Mouse (Mus musculus) liver, embryonic 15.5 days (tissue): Measurements from ENCODE around the gene Atg7. TPM values are rescaled to one million over a fixed set of nuclear protein-coding genes. Genes with fewer than 3 reads are reported as not detected.

Experiments
- ATAC-seq: fragments of 200-750 bp; cut with Nextera tagmentation; 2 replicates; pipeline ENCODE4 v1.8.0; 2017; ENCODE audit warnings: moderate number of reproducible peaks, mild to moderate bottlenecking, moderate library complexity; ENCODE audit not compliant: insufficient read depth
- H3K27ac ChIP-seq: fragments of 300-500 bp; sonication (generic); replicated peaks from 2 replicates; pipeline ENCODE4 v1.5.1; 2015; ENCODE audit warnings: mild to moderate bottlenecking, inconsistent platforms
- H3K27me3 ChIP-seq: fragments of 300-500 bp; sonication (generic); 2 replicates; pipeline ENCODE4 v1.6.1; 2015; ENCODE audit warnings: mild to moderate bottlenecking, inconsistent platforms
- H3K36me3 ChIP-seq: fragments of 300-500 bp; sonication (generic); replicated peaks from 2 replicates; pipeline ENCODE4 v1.6.1; 2015; ENCODE audit warnings: moderate library complexity, mild to moderate bottlenecking, inconsistent platforms
- H3K4me1 ChIP-seq: fragments of 300-500 bp; sonication (generic); replicated peaks from 2 replicates; pipeline ENCODE4 v1.6.1; 2015; ENCODE audit warnings: inconsistent platforms
- H3K4me2 ChIP-seq: fragments of 300-500 bp; sonication (generic); 2 replicates; pipeline ENCODE4 v1.6.1; 2015; ENCODE audit warnings: moderate library complexity, mild to moderate bottlenecking, inconsistent platforms
- H3K4me3 ChIP-seq: fragments of 300-500 bp; sonication (generic); replicated peaks from 2 replicates; pipeline ENCODE4 v1.5.1; 2015; ENCODE audit warnings: mild to moderate bottlenecking, inconsistent platforms
- H3K9ac ChIP-seq: fragments of 300-500 bp; sonication (generic); 2 replicates; pipeline ENCODE4 v1.6.1; 2015; ENCODE audit warnings: moderate library complexity, mild to moderate bottlenecking, inconsistent platforms
- H3K9me3 ChIP-seq: fragments of 300-500 bp; sonication (generic); replicated peaks from 2 replicates; pipeline ENCODE4 v1.6.1; 2016; ENCODE audit warnings: inconsistent platforms
- WGBS: fragments of 180-500 bp; shearing (Covaris S2); methylation state at CpG from one replicate; pipeline ENCODE4 v1.1.7; 2015; ENCODE audit warnings: mixed read lengths; ENCODE audit not compliant: insufficient replicate concordance; 5-methylcytosine and 5-hydroxymethylcytosine counted together
- polyA plus RNA-seq: library from polyadenylated mRNA; unstranded; fragments of >200 nt; fragmentation: Nextera tagmentation; extraction: Ambion mirVana; gene quantifications from 2 replicates; pipeline ENCODE4 v1.2.1, GENCODE M21; 2015

Gene Atg7
- polyA plus RNA-seq, 1 experiment from 2014 or later: 12.5 TPM

GRCm38 (mm10) chr6:114869501-114870076, 226.7 kb downstream of the Atg7 start:
- Histone ChIP-seq H3K4me3 (no peak overlapping the region), H3K27me3 (no peaks in the 10 kb centered on the region), H3K27ac (no peak overlapping the region), H3K4me2 (no peak overlapping the region), H3K36me3 (peaks cover 10% of the 10 kb centered on the region; the same call in 1 of the 2 replicates), H3K4me1 (peaks cover 31% of the 10 kb centered on the region), H3K9me3 (no peaks in the 10 kb centered on the region), H3K9ac (no peak overlapping the region)
- no peak for ATAC-seq
- WGBS: 73% methylated on average over 6 of the region's 6 CpGs

- ATAC-seq: no peak
- peaks cover 10% of the 10 kb centered on the region; the same call in 1 of the 2 replicates for H3K36me3 ChIP-seq
- H3K27ac ChIP-seq: no peak overlapping the region
- H3K9ac ChIP-seq: no peak overlapping the region
- no peak overlapping the region for H3K4me3 ChIP-seq
- H3K4me2 ChIP-seq: no peak overlapping the region
- 77% methylated on average over 14 of the region's 14 CpGs for WGBS
- H3K4me1 ChIP-seq: peaks cover 46% of the 10 kb centered on the region
- no peaks in the 10 kb centered on the region for H3K27me3 ChIP-seq
- no peaks in the 10 kb centered on the region for H3K9me3 ChIP-seq
Measured at GRCm38 (mm10) chr6:114871010-114871660, 228.2 kb downstream of the Atg7 start.

GRCm38 (mm10) chr6:114873808-114874137, 230.9 kb downstream of the Atg7 start:
- H3K27ac ChIP-seq: peak overlapping the region; percentile 87
- H3K36me3 ChIP-seq: peaks cover 10% of the 10 kb centered on the region; the same call in 1 of the 2 replicates
- WGBS: 53% methylated on average over 3 of the region's 3 CpGs
- H3K4me3 ChIP-seq: peak overlapping the region; percentile 63
- no peaks in the 10 kb centered on the region for H3K9me3 ChIP-seq
- peak overlapping the region; percentile 66 for H3K9ac ChIP-seq
- no peak for ATAC-seq
- H3K4me2 ChIP-seq: peak overlapping the region; percentile 91
- peaks cover 67% of the 10 kb centered on the region for H3K4me1 ChIP-seq
- no peaks in the 10 kb centered on the region for H3K27me3 ChIP-seq

- peak overlapping the region; percentile 87 for H3K27ac ChIP-seq
- H3K27me3 ChIP-seq: no peaks in the 10 kb centered on the region
- peaks cover 10% of the 10 kb centered on the region; the same call in 1 of the 2 replicates for H3K36me3 ChIP-seq
- ATAC-seq: peak; percentile 43
- H3K9me3 ChIP-seq: no peaks in the 10 kb centered on the region
- H3K4me3 ChIP-seq: peak overlapping the region; percentile 63
- peaks cover 69% of the 10 kb centered on the region for H3K4me1 ChIP-seq
- H3K9ac ChIP-seq: peak overlapping the region; percentile 66
- 7% methylated on average over 19 of the region's 19 CpGs for WGBS
- peak overlapping the region; percentile 91 for H3K4me2 ChIP-seq
Measured at GRCm38 (mm10) chr6:114874138-114874928, 231.4 kb downstream of the Atg7 start.

- peak; percentile 81 for ATAC-seq
- peak overlapping the region; percentile 91 for H3K4me2 ChIP-seq
- no peaks in the 10 kb centered on the region for H3K9me3 ChIP-seq
- H3K27ac ChIP-seq: peak overlapping the region; percentile 87
- peaks cover 77% of the 10 kb centered on the region for H3K4me1 ChIP-seq
- peaks cover 10% of the 10 kb centered on the region; the same call in 1 of the 2 replicates for H3K36me3 ChIP-seq
- peak overlapping the region; percentile 63 for H3K4me3 ChIP-seq
- H3K9ac ChIP-seq: peak overlapping the region; percentile 66
- under 1% methylated on average over 18 of the region's 18 CpGs for WGBS
- no peaks in the 10 kb centered on the region for H3K27me3 ChIP-seq
Measured at GRCm38 (mm10) chr6:114875018-114875558, 232.2 kb downstream of the Atg7 start.

GRCm38 (mm10) chr6:114876033-114876432, 233.1 kb downstream of the Atg7 start:
- Histone ChIP-seq H3K27me3 (no peaks in the 10 kb centered on the region), H3K4me2 (no peak overlapping the region; the same call in 1 of the 2 replicates), H3K9me3 (no peaks in the 10 kb centered on the region), H3K4me3 (no peak overlapping the region), H3K4me1 (peaks cover 86% of the 10 kb centered on the region), H3K9ac (no peak overlapping the region; the same call in 1 of the 2 replicates), H3K36me3 (peaks cover 6% of the 10 kb centered on the region; the same call in 1 of the 2 replicates), H3K27ac (peak overlapping the region; percentile 87)
- no peak for ATAC-seq
- WGBS: 35% methylated on average over 4 of the region's 4 CpGs

GRCm38 (mm10) chr6:114876546-114876945, 233.6 kb downstream of the Atg7 start:
- Histone ChIP-seq H3K4me1 (peaks cover 92% of the 10 kb centered on the region), H3K36me3 (peaks cover 1% of the 10 kb centered on the region; the same call in 1 of the 2 replicates), H3K9me3 (no peaks in the 10 kb centered on the region), H3K27ac (peak overlapping the region; percentile 87), H3K27me3 (no peaks in the 10 kb centered on the region), H3K9ac (no peak overlapping the region), H3K4me2 (no peak overlapping the region), H3K4me3 (no peak overlapping the region)
- no peak for ATAC-seq
- WGBS: 67% methylated on average over 6 of the region's 6 CpGs

GRCm38 (mm10) chr6:114878841-114879520, 236.1 kb downstream of the Atg7 start:
- no peak overlapping the region for H3K9ac ChIP-seq
- no peak for ATAC-seq
- peak overlapping the region; percentile 41; the same call in 1 of the 2 replicates for H3K27ac ChIP-seq
- H3K27me3 ChIP-seq: no peaks in the 10 kb centered on the region
- peaks cover 100% of the 10 kb centered on the region for H3K4me1 ChIP-seq
- no peaks in the 10 kb centered on the region for H3K36me3 ChIP-seq
- no peak overlapping the region for H3K4me2 ChIP-seq
- H3K9me3 ChIP-seq: no peaks in the 10 kb centered on the region
- no peak overlapping the region for H3K4me3 ChIP-seq
- whole genome bisulfite sequencing: 71% methylated on average over 19 of the region's 19 CpGs

- Histone ChIP-seq H3K4me1 (peaks cover 86% of the 10 kb centered on the region), H3K27me3 (no peaks in the 10 kb centered on the region), H3K9ac (no peak overlapping the region), H3K9me3 (no peaks in the 10 kb centered on the region), H3K36me3 (no peaks in the 10 kb centered on the region), H3K4me3 (no peak overlapping the region), H3K27ac (no peak overlapping the region), H3K4me2 (no peak overlapping the region)
- no peak for ATAC-seq
- 34% methylated on average over 4 of the region's 4 CpGs for WGBS
Measured at GRCm38 (mm10) chr6:114880798-114881197, 237.9 kb downstream of the Atg7 start.

GRCm38 (mm10) chr6:114882212-114882611, 239.3 kb downstream of the Atg7 start:
- ATAC-seq: no peak
- no peak overlapping the region for H3K4me2 ChIP-seq
- peaks cover 86% of the 10 kb centered on the region for H3K4me1 ChIP-seq
- H3K9ac ChIP-seq: no peak overlapping the region
- no peak overlapping the region for H3K27ac ChIP-seq
- no peaks in the 10 kb centered on the region for H3K27me3 ChIP-seq
- H3K4me3 ChIP-seq: no peak overlapping the region
- no peaks in the 10 kb centered on the region for H3K36me3 ChIP-seq
- no peaks in the 10 kb centered on the region for H3K9me3 ChIP-seq
- WGBS: 70% methylated on average over 5 of the region's 5 CpGs
